Mouse (Mus musculus) B cell, adult 2 months (primary cell): Measurements from ENCODE around the gene Srp72.
"Not testable (repeated sequence)": the region's sequence is repeated elsewhere in the genome, so short reads cannot be mapped to it uniquely, and the experiment has no call there.

Experiments used
- DNase-seq, 2 experiments: peaks; one replicate each; pipeline ENCODE4 v3.0.0; 2022

Srp72 gene

GRCm38 (mm10) chr5:76964651-76965050 lies 9.8 kb upstream of the Srp72 start:
- DNase-seq, result no peak

DNA sequence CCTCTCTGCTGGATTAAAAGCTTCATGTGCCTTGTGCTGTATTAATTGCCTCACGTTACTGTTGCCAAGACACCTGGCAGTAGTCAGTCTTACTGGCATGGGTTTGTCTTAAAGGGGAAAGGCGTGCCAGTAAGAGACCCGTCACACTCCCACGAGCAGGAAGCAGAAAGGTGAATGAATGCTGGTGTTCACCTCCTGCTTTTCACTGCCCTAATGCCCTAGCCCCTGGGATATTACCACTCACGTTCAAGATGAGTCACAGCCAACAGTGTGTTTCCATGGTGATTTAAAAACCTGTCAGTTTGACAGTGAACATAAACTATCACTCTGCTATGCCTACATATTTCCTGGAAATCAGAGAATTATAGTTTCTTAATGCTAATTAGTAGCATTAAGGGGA lies 5.2 kb upstream of the Srp72 start:
- peak in 1 of 2 experiments; percentile 7 for DNase-seq

DNA sequence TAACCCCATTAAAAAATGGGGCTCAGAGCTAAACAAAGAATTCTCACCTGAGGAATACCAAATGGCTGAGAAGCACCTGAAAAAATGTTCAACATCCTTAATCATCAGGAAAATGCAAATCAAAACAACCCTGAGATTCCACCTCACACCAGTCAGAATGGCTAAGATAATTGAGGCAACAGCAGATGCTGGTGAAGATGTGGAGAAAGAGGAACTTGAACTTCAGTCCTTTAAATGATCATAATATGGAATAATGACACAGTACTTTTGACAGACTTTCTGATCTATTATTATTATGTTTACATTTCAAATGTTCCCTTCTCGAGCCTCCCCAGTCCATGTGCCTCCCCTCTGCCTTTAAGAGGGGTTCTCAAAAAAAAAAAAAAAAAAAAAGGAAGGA lies 3.4 kb upstream of the Srp72 start:
- not testable (repeated sequence) for DNase-seq

- peak; percentile 6 to 9 for DNase-seq
Measured at GRCm38 (mm10) chr5:76973488-76973887, 995 bp upstream of the Srp72 start.

GRCm38 (mm10) chr5:76974207-76974553 lies 303 bp upstream of the Srp72 start:
- no peak for DNase-seq

DNA sequence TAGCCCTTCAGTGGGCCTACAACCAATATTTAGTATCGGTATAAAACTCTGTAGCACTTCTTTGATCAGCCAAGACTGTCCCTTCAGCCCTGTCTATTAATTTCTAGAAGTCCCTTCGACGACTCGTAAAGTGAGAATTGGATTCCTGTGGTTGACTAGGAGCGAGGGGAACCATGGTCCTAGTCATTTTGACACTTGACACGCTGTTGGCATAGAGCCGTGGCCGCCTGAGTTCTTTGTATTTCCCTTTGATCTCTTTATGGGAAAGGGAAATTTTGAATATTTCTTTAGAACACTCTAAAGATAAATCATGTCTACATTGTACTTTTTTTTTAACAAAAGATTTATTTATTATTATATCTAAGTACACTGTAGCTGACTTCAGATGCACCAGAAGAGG lies 1.3 kb downstream of the Srp72 start:
- no peak for DNase-seq

- DNase-seq, result no peak
Measured at GRCm38 (mm10) chr5:76984015-76984414, 9.5 kb downstream of the Srp72 start.

- no peak for DNase-seq
Measured at GRCm38 (mm10) chr5:76990789-76991188, 16.3 kb downstream of the Srp72 start.

- DNase-seq, result no peak
Measured at GRCm38 (mm10) chr5:76993174-76993814, 18.8 kb downstream of the Srp72 start.

GRCm38 (mm10) chr5:76998416-76998815 lies 23.9 kb downstream of the Srp72 start:
- DNase-seq, result no peak

DNA sequence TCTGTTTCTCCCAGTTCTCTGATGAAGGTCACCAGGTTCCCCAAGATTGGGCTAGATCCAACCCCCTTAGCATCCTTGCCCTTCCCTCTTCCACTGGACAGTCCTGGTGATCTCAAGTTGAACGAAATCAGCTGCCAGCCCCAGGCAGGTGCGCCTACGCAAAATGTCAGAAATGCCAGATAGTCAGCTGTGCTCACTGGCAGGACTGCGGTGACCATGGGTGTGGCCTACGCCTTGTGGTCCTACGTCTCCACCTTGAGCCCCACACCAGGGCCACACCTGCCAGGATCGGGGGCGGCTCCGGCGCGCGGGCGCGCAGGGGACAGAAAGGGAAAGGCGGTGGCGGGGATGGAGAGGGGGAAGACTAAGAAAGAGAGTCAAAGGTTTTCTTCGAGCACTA lies 26.7 kb downstream of the Srp72 start:
- DNase-seq, result no peak

- no peak for DNase-seq
Measured at GRCm38 (mm10) chr5:77004051-77004821, 29.8 kb downstream of the Srp72 start, which contains the start of gene Arl9. TSS of gene Arl9 (plus strand) at chr5:77004055.

- DNase-seq, result no peak
Measured at GRCm38 (mm10) chr5:77010352-77010751, 35.9 kb downstream of the Srp72 start.

DNA sequence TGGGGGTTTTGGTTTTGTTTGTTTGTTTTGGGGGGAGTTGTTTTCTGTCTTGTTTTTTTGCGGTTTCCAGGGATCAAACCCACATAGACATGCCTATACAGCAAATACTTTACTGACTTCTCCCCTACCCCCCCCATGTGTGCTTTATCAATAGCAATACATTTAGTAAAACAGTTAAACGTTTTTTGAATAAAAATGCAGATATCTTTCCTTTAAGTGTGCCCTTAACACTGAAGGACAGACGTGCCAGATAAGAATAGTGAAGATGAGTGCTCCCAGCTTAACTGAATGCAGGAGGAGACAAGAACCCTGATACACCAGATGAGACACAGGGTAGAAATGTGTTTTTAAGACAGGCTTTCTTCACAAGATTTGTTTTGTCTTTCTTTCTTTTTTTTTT lies 36.6 kb downstream of the Srp72 start:
- DNase-seq, result no peak

DNA sequence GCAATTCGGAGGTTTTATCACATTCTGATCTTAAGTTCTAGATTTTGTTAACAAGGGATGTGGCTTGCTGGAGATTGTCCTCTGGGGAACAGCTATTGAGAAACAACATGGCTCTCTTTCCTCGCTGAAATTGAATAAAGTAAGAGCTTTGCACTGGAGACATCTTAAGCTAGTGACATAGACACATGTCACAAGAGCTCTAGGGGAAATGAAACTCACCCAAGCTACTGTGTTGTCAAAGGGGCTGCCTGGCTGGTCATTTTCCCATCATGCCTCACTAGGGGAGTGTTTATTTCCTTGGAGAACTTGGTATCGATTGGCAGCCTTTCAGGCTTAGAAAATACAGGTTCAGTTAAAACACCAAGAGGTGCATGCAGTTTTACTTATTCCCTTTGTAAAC lies 38.7 kb downstream of the Srp72 start:
- peak; percentile 27 to 39 for DNase-seq

DNA sequence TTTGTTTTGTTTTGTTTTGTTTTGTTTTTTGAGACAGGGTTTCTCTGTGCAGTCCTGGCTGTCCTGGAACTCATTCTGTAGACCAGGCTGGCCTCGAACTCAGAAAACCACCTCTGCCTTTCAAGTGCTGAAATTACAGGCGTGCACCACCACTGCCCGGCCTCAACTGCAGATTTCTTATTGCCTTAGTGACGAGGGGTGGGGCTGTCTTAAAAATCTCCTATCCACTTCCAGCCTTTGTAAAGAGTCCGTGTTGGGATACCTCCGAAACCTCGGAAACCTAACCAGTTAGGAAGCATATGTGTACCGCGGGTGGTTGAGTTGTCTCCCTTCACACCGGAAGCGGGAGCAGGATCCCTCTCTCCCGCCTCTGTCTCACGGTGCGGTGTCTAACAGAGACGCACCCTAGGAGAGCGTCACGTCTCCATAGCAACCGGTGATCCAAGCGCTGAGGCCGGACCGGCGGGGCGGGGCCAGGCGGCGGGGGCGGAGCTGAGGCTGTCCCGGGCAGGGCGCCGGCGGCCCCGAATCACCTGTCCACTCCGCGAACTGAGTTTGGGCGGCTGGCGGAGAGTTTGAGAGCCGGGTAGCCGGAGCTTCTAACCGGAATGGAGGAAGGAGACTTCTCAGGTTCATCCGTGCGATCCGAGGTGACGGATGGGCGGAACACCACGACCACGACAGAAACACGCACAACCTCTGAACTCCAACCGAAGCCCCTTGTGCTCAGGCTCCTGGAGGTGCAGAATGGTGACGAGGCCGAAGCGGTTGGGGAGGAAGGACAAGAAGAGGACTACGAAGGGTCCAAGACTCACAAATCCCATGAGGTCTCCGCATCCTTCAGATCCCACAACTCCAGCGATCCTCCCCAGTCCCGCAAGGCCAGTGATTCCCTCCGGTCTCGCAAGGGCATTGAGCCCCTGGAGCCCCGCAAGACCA lies 41.3 kb downstream of the Srp72 start, which contains the start of gene Thegl:
Gene Thegl, plus strand, starts transcription at position 480 of the 939 bp plus-strand sequence.
- DNase-seq, result peak; percentile 87 to 88

- no peak for DNase-seq
Measured at GRCm38 (mm10) chr5:77028034-77028433, 53.6 kb downstream of the Srp72 start.

- DNase-seq, result peak; percentile 46 to 54
Measured at GRCm38 (mm10) chr5:77029735-77030134, 55.3 kb downstream of the Srp72 start.

- DNase-seq, result not testable (repeated sequence)
Measured at GRCm38 (mm10) chr5:77035101-77035500, 60.6 kb downstream of the Srp72 start.

DNA sequence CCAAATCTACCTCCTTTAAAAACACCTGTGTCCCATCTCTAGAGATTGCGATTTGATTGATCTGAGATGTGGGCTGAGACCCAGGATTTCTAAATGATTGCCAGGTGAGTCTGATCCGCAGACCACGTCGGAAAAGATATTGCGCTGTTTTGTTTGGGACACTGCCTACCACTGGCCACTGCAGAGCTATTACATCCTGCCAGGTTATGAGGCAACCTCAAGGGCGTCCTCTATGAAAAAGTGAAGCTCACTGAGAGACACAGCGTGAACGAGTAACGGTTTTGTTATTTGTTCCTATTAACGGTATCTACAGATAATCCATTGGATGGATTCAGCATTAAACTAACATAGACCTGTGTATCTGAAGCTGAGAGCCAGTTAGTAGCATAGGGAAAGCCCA lies 64.0 kb downstream of the Srp72 start:
- no peak for DNase-seq

- no peak for DNase-seq
Measured at GRCm38 (mm10) chr5:77039391-77039790, 64.9 kb downstream of the Srp72 start.

DNA sequence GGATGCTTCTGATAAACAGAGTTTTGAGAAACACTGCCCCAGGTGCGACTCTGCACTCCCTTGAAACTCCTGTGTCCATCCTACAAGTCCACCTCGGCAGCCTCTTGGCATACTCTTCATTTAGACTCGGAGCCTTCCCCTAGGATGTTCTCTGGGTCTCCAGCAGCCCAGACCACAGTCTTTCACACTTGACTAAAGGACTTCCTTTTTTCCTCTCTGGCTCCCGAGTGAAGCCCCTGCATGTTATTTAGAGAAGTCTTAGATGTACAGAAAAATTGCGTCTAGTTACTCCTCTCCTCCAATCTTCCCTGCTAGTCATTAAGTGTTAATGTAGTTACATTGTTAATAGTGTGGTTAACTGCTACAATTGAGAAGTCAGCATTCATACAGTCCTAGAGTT lies 69.9 kb downstream of the Srp72 start:
- DNase-seq, result no peak
